Mouse (Mus musculus) CD4-positive, CD25-positive, alpha-beta regulatory T cell, adult 2 months (primary cell): Measurements from ENCODE around the gene Pip5kl1.

ENCODE experiments used
- DNase-seq: peaks from one replicate; pipeline ENCODE4 v3.0.0-alpha.2; 2012; ENCODE audit warnings: low read depth, low spot score

Gene Pip5kl1

DNA sequence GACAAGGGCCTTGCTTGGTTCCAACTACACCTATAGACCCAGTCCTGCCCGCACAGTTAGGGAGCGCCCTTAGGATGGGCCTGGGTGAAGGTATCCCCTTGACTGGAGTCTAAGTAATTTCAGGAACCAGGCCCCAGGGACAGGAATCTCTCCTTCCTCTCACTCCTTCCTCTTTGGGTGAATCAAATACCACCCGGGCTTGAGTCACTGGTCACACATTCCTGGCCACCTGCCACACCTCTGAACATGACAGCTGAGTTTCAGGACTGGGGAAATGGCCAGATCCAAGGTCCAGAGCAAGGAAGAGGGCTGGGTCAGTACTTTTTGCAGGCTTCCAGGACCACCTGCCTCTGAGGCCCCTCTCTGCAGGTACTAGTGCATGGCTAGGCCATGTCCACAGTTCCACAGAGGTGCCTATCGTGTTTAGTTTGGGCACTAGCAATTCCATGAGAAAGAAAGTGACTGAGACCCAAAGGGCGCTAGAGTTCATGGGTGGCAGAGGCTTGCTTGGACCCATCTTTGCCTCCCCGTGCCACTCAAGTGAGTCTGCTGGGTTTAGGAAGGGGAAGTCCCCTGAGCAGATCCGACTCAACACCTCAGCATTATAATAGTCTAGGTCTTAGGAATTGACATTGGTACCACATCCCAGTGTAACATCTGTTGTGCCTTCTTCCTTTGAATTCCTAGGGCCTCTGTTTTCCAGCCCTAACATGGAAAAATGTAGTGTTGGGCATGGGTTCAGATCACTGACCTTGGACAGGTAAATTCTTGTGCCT is 26.4 kb upstream of the Pip5kl1 start:
- peak; percentile 37 for DNase-seq

DNA sequence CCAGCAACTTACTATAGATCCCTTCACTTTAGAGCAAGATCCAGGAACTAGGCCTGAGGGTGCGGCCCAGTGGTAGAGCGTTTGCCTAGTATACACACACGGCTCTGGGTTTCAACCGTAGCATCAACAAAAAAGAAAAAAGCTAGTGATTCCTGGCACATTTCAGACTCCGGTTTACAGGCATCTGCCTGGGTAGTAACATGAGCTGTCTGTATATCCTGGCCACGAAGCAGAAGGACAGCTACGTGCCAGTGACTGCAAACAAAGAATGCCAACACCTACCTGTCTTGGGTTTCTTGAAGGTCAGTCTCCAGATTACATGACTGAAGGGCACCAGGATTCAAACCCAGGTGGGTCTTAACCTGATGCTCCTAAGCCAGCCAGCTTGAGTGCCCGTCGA is 25.4 kb upstream of the Pip5kl1 start:
- no peak for DNase-seq

- no peak for DNase-seq
These were observed 24.8 kb upstream of the Pip5kl1 start for GRCm38 (mm10) chr2:32549764-32550163.

DNA sequence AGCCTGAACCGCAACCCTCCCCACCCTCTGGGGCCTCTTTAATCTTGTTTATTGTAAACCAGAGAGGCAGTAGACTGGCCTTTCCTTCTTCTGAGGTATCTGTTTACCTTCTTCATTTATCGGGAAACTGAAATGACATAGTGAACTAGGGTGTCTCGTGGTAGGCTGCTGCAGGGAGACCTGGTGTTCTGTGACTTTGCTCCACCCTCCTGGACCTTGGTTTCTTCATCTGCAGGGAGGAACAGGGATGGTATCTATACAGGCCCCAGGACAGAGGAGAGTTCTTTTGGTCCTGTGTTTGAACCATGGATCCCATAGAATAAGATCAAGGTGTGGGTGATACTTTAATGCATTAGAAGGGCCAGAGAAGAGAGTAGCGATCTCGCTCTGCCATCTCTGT is 23.4 kb upstream of the Pip5kl1 start:
- no peak for DNase-seq

DNA sequence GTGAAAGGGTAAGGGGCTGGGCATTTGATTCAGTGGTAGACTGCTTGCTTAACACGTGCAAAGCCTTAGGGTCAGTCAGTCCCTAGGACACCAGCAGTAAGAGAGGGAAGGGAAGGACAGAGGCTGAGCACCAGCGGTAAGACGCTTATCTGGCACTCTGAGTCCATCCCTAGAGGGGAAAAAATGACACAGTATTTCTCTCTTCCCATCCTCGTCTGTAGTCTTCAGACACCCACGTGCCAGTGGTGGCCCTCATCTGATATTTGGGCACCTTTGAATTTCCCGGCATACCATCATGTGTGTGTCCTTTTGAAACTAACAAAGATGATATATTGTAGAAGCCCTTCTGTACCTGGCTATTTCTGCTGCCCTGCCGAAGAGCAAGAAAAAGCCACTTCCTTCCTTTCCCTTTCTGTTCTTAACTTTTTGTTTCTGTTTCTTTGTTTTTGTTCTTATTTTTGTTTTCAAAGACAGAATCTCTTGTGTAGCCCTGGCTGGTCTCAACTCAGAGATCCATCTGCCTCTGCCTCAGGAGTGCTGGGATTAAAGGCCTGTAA is 20.9 kb upstream of the Pip5kl1 start:
- peak; percentile 68 for DNase-seq

DNA sequence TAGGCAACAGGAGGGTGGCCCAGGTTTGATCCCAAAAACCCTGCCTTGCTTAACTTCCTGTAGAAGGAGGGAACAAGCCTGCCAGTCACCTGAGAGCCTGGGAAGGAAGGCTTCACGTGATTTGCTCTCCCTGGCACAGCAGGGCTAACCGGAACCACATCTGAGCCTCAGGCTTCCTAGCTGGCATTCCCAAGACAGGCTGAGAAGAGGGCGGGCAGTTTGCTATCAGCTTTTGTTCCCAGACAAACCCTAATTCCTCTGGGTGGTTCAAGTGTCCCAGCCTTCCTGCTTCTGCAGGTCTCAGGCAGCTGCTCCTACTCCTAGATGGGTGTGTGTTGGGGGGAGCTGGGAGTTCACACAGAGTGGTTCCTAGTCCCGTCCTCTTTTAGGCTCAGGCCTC is 19.1 kb upstream of the Pip5kl1 start:
- DNase-seq, result no peak

DNA sequence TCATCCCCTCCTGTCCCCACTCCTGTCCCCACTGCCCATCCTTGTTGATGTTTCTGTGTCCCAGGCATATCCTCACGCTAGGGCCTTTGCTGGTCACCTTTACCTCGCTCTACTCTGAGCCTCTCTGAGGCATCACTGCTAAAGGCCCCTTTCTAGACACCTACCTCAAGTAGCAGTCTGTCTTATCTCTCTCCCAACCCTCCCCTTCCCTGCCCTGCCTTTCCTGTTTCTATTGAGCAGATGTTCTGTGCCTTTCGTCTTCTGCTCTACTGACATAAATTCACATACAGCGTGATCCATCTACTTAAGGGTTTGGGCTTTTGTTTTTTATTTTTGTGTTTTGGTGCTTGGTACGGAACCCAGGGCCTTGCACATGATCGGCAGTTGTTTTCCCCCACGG is 18.6 kb upstream of the Pip5kl1 start:
- peak; percentile 41 for DNase-seq

DNA sequence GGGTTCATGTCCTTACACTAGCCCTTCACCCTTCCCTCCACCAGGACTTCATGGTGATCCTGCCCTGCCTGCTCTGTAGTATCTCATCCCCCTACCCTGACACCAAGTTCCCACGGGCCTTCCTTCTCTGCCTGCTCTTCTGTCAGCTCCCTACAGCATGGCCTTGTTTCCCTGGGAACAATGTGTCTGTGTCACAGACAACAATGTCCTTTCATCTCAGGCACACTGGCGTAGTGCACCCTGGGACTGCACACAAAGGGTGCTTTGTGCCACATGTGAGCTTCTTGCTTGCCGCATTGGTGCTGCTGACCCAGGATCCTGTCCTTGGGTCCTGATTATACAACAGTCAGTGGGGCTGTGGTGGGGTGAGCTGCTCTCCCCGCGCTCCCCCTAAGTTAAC is 15.0 kb upstream of the Pip5kl1 start:
- no peak for DNase-seq

DNA sequence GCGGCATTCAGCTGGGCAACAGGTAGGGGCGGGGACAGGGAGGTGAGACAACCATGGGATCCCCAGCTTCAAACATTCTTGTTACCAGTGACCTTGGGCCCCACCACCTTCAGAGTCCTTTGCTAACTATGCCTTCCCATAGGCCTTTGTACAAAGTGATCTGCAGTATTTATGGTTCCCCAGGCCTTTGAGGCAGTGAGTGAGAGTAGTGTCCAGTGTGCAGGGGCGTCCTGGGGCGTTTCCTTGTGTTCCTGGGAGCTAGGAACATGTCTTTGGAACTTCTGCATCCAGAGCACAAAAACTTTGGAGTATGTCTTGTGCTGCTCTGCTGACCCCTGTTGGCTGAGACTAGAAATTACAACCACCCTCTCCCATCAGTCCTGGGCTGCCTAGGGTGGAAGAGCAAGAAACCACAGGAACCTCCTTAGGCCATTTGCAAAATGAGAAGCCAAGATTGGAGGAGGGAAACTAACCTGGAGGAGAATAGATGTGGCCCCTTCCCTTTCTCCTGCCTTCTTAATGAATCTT is 8.0 kb upstream of the Pip5kl1 start:
- peak; percentile 86 for DNase-seq

DNA sequence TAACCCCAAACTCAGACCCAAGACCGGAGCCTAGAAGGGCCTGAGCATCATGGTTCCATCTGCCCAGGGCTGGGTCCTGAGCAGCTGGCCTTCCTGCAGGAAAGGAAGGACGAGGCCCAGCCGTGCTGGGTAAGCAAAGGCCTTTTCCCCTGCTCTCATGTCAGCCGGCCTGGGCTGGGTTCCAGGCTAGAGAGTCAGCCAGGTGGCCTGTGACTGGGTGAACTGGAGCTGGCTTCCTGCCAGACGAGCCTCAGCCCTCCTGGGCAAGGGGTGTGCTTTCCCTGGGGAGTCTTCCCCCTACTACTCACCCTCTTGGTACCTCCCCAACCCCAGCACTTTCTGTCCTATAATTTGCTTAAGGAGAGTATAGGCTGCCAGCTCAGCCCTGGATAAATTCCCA is 6.4 kb upstream of the Pip5kl1 start:
- no peak for DNase-seq

DNA sequence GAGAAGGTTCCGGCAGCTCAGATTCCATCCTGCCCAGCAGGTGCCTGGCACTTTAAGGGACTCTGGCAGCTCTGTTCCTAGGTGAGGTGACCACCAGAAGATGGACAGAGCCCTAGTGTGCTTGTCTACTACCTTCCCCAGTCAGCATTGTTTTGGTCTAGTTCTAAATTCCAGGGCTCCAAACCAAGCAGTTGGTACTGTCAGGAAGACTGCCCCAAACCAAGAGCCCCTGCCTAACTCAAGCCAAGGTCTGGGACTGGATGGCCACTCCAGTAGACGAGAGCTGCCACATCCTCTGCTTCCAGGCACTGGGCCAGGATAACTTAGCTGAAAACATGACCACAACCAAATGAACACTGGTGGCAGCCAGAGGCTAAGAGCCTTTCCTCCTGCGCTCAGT is 5.7 kb upstream of the Pip5kl1 start:
- no peak for DNase-seq

DNA sequence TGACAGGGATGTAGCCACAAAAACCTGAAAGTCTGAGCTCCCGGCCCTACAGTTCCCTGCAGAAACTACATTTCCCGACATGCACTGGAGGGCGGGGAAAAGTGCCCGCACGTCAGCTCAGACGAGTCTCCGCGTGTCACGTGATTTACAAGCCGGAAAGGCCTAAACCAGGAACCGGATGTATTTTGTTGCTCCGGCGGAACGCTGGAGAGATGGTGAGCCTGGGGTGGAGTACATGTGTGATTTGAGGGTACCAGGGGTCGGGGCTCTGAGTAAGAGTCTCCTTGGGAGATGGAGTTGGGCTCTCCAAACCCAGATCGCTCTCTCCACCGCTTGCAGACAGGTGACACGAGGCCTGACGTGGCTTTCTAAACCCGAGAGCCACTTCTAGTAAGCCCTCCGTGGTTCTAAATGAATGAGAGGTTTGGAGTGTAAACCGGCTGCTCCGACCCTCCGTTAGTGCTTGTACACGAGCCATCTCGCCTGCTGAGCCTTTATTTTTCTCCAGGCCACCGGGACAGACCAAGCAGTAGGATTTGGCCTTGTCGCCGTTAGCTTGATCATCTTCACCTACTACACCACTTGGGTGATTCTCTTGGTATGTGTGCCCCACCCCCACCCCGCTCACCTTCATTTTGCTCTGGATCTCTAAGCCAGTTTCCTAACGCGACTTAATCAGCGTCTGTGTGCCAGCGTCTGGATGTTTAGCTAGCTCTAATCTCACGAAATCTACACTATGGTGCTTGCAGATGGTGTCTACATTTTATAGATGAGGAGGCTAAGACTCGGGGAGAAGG is 3.7 kb upstream of the Pip5kl1 start, which contains the start of gene Dpm2:
TSS of gene Dpm2 (plus strand) at position 161 of the 797 bp plus-strand sequence.
- peak; percentile 94 for DNase-seq

DNA sequence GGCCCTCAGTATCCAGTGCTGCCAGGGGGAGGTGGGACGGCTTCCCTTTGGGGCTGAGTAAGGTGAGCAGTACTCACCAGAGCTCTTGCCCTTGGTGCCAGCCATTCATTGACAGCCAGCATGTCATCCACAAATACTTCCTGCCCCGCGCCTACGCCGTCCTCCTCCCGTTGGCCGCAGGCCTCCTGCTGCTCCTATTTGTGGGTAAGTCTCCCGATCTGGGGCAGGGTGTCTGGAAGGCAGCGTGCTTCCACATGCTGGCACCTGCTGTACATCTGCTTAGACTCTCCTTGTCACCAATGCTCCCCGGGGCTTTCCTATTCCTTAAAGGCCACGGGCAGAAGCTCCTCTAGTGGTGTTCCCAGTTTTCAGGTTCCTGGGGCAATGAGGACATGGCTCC is 2.4 kb upstream of the Pip5kl1 start:
- DNase-seq, result no peak

DNA sequence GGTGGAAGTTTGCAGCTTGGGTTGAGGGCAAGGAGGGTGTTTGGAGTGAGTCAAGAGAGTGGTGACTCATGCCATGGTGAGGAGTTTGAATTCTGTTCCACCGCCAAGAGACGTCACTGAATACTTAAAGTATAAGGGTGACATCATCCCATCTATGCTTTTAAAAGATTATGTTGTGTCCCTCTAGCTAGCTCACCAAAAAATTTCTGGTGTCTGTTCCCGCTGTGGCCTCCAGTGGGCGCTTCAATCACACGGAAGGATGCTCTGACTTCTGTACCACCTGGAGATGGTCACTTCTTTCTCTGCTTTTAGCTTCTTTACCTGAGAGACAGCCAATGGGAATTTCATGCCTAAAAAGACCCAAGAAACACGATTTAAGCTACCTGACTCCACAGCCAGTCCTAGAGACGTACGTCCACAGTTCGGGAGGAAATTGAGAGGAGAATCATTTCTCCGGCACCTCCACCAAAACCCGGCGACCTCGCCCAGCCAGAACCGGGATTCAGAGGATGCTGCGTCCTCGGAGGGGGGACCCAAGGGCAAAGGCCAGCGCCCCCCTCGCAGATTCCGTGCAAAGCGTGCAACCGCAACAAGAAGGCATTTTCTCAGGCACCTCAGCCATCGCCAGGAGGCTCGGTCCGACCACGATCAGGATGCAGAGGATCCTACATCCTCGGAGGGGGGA is 446 bp downstream of the Pip5kl1 start:
- peak; percentile 81 for DNase-seq

GRCm38 (mm10) chr2:32575586-32576160 is 1.1 kb downstream of the Pip5kl1 start, which contains the start of gene 9430097D07Rik:
Gene 9430097D07Rik, minus strand, starts transcription at chr2:32575684.
- DNase-seq, result peak; percentile 81

DNA sequence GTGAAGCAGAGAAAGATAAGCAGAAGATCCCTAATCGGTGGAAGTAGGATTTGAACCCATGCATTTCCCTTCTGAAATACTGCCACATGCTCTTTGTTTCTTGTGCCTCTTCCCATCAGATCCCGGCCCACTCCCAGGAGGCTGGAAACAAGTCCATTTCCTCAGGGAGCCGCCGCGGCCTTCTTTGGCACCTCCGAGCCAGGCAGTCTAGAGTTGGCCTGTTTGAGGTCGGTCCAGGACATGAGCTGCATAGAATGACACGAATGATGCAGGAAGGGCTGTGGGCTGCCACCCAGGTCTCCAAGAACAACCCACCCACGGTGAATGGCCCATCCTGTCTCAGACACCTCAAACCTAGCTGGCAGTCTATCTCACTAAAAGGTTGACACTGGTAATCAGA is 1.9 kb downstream of the Pip5kl1 start:
- DNase-seq, result no peak

- DNase-seq, result no peak
These were observed 3.8 kb downstream of the Pip5kl1 start for GRCm38 (mm10) chr2:32578146-32579046.

DNA sequence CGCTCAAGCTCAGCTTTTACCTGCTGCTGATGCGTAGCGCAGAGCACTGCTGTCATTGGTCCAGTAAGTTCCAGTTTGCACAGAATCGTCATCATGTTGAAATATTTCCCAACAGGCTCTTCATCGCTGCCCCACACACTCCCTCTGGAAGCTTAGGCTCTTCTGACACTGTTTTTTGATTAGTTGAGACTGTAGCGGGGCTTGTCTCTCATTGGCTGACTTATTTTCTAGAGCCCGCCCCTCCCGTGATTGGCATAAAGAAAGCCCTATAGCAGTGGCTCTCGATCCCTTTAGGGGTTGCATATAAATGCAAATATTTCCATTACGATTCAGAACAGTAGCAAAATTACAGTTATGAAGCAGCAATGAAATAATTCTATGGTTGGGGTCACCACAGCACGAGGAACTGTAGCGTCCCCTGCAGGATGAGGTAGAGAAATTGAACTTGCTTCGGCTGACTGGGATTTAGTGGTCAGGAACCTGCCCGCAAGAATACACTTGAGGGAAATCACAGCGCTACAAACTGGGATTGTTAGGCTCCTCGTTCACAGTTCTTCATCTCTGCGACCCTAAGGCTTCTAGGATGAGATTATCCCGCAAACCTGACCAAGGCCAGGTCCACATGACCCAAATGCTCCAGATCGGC is 7.0 kb downstream of the Pip5kl1 start:
- no peak for DNase-seq

GRCm38 (mm10) chr2:32582830-32583799 is 8.5 kb downstream of the Pip5kl1 start:
- peak; percentile 89 for DNase-seq
